Mouse (Mus musculus) forebrain, embryonic 15.5 days (tissue): ENCODE results near the gene Acr. TPM values are rescaled to one million over a fixed set of nuclear protein-coding genes. Genes with fewer than 3 reads are reported as not detected.
A peak's percentile ranks its signal among the peaks of the same experiment; 100 is the strongest.

ENCODE experiments used
- ATAC-seq: fragments of 200-750 bp; cut with Nextera tagmentation; replicated peaks from 2 replicates; pipeline ENCODE4 v1.8.0; 2017; ENCODE audit warnings: mild to moderate bottlenecking, moderate TSS enrichment, moderate library complexity
- H3K27ac ChIP-seq: fragments of 300-500 bp; sonication (generic); replicated peaks from 2 replicates; pipeline ENCODE4 v1.5.1; 2015; ENCODE audit warnings: mild to moderate bottlenecking, inconsistent platforms
- H3K27me3 ChIP-seq: fragments of 300-500 bp; sonication (generic); 2 replicates; pipeline ENCODE4 v1.6.1; 2015; ENCODE audit warnings: inconsistent platforms
- H3K36me3 ChIP-seq: fragments of 300-500 bp; sonication (generic); 2 replicates; pipeline ENCODE4 v1.6.1; 2015; ENCODE audit warnings: mild to moderate bottlenecking, inconsistent platforms
- H3K4me1 ChIP-seq: fragments of 300-500 bp; sonication (generic); 2 replicates; pipeline ENCODE4 v1.6.1; 2015; ENCODE audit warnings: inconsistent platforms
- H3K4me2 ChIP-seq: fragments of 300-500 bp; sonication (generic); replicated peaks from 2 replicates; pipeline ENCODE4 v1.6.1; 2015; ENCODE audit warnings: mild to moderate bottlenecking, inconsistent platforms
- H3K4me3 ChIP-seq: fragments of 300-500 bp; sonication (generic); 2 replicates; pipeline ENCODE4 v1.5.1; 2015; ENCODE audit warnings: mild to moderate bottlenecking, inconsistent platforms
- H3K9ac ChIP-seq: fragments of 300-500 bp; sonication (generic); replicated peaks from 2 replicates; pipeline ENCODE4 v1.6.1; 2015; ENCODE audit warnings: mild to moderate bottlenecking, inconsistent platforms
- H3K9me3 ChIP-seq: fragments of 300-500 bp; sonication (generic); 2 replicates; pipeline ENCODE4 v1.6.1; 2016; ENCODE audit warnings: inconsistent platforms
- WGBS: fragments of 180-500 bp; shearing (Covaris S2); methylation state at CpG from one replicate; pipeline ENCODE4 v1.1.7; 2015; ENCODE audit warnings: mixed read lengths; 5-methylcytosine and 5-hydroxymethylcytosine counted together
- polyA plus RNA-seq: library from polyadenylated mRNA; unstranded; fragments of >200 nt; fragmentation: Nextera tagmentation; extraction: Ambion mirVana; gene quantifications from 2 replicates; pipeline ENCODE4 v1.2.1, GENCODE M21; 2015

The Acr gene
- 1.6 and 1.7 TPM in 2 replicates for polyA plus RNA-seq

DNA sequence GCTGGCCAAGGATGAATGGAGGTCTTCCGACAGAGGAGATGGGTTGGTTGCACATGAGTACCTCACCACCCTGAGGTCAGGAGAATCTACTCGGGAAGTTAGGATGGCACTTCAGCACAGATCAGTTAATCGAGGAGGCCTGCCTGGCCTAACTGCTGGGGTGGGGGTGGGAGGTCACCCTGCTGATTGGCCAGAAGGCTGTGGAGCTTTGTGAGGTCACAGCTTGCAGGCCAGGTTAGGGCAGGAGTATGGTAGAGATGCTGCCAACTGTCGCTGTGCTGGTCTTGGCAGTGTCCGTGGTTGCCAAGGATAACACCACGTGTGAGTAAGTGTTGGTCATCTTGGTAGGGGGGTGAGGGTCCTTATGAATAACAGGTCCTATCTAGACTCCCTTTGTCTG is at the start of gene Acr:
Gene Acr, plus strand, starts transcription at position 213 of the 400 bp plus-strand sequence.
- no peak for ATAC-seq
- 90% methylated on average over 6 of the region's 6 CpGs for WGBS
- no peaks in the 10 kb centered on the region for H3K9me3 ChIP-seq

DNA sequence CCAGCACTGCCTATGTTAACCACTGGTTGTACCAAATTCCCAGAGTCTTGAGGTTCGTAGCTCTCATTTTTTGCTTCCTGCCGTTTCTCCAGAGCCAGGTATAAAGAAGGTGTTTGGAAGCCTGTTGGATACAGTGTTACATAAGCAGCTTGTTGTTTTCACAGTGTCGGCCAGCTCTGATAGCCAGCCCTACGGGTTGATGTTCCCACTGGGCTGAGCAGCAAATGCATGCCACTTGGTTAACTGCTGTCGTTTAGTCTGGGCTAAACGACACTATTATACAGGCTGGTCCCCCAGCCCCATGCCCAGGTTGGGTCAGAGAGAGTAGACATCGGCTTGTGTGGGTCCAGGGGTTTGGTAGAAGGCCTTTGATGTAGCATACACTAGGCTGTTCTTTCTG is 46.2 kb upstream of the Acr start:
- no peak overlapping the region for H3K27ac ChIP-seq
- no peaks in the 10 kb centered on the region for H3K36me3 ChIP-seq
- H3K9me3 ChIP-seq, result no peaks in the 10 kb centered on the region
- H3K4me2 ChIP-seq, result no peak overlapping the region
- no peak overlapping the region for H3K4me3 ChIP-seq
- ATAC-seq, result no peak
- 82% methylated on average over 7 of the region's 7 CpGs for WGBS
- no peak overlapping the region for H3K9ac ChIP-seq
- H3K4me1 ChIP-seq, result peaks cover 14% of the 10 kb centered on the region
- peaks cover 11% of the 10 kb centered on the region for H3K27me3 ChIP-seq

More for the DNA sequence above, at the start of gene Acr:
- no peaks in the 10 kb centered on the region for H3K4me1 ChIP-seq
- no peaks in the 10 kb centered on the region for H3K36me3 ChIP-seq
- no peaks in the 10 kb centered on the region for H3K27me3 ChIP-seq
- no peak within 1 kb of the TSS for H3K9ac ChIP-seq
- no peak within 1 kb of the TSS for H3K27ac ChIP-seq
- no peak within 1 kb of the TSS for H3K4me3 ChIP-seq
- H3K4me2 ChIP-seq, result no peak within 1 kb of the TSS

DNA sequence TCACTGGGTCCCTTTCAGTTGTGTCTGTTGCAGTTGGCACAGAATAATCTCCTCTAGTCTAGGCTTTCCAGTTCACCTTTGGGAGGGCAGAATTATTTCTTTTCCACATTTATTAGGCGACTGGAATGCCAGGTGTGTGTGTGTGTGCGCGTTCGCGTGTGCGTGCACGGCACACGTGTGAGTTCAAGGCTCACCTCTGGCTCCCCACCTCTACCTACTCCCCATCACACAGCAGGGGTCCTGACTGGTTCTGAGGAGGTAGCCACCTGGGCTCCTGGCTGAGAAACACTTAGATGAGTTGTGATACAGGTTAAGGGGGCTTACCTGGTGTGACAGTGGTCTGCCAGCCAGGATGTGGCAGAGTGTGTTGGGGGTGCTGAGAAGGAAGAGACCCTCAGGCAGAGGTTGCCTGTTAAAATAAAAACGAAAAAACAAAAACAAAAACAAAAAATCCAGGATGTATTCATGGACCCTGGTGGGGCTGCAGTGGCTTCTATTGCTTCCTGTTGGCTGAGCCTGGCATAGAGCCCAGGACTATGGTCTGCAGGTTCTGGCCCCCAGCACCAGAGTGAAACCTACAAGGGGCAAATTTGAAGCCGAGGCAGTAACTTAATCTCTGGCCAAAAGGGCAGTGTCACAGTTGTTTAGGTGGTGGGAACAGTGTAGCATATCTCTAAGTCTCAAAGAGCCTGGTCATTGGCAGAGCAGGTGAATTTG is 45.4 kb upstream of the Acr start:
- H3K27me3 ChIP-seq, result peaks cover 11% of the 10 kb centered on the region
- H3K4me3 ChIP-seq, result peak overlapping the region; percentile 69
- no peaks in the 10 kb centered on the region for H3K9me3 ChIP-seq
- 87% methylated on average over 10 of the region's 10 CpGs for WGBS
- H3K27ac ChIP-seq, result no peak overlapping the region
- H3K36me3 ChIP-seq, result no peaks in the 10 kb centered on the region
- H3K9ac ChIP-seq, result no peak overlapping the region
- ATAC-seq, result 0 out of 2 replicates have a peak, but pooled peaks have one; percentile 2
- peak overlapping the region; percentile 94 for H3K4me2 ChIP-seq
- H3K4me1 ChIP-seq, result peaks cover 14% of the 10 kb centered on the region

DNA sequence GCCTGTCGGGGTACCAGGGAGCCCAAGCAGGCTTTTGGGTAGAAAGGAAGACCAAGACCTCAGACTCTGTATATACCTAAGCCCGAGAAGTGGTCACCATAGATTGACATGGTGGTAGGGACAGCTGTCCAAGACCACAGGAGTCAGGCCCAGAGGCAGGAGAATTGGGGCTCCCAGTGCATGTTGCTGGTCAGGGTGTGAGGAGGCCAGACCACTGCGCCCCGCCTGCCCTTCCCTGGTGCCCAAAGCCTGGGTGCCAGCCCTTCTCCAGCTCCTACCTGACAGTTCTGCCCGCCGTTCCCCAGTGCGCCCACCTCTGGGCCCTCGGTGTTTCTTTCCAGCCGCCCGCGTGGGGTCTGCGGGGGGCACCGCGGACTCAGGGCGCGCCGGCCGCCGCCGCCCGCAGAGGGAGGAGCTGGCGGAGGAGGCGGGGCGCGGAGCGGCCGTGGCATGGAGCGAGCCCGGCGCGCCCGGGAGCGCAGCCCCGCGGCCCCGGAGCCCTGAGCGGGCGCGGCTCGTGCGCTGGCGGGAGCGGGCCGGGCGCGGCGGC is 44.8 kb upstream of the Acr start:
- 4% methylated on average over 31 of the region's 47 CpGs for WGBS
- peak; percentile 66 for ATAC-seq
- peak overlapping the region; percentile 43 for H3K9ac ChIP-seq

DNA sequence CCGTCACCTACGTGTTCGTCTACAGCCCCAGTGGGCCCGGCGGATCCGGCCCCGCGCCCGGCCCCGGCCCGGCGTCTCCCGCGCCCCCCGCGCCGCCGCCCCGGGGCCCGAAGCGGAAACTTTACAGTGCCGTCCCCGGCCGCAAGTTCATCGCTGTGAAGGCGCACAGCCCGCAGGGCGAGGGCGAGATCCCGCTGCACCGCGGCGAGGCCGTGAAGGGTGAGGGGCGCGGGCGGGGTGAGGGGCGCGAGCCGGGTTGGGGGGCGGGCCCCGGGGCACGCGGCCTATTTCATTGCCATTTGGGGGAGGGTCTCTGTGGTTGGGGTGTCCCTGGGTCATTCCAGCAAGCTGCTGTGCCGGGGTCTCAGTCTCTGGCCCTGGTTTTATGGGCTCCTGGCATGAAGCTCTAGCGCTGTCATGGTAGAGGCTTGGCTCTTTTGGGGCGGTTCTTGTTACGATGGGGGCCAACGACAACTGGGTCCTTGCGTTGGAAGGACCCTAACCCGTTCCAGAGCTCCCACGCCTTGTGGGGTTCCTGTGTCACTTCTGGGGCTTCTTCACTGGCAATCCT is 44.0 kb upstream of the Acr start:
- no peaks in the 10 kb centered on the region for H3K9me3 ChIP-seq
- H3K4me2 ChIP-seq, result peak overlapping the region; percentile 94
- no peaks in the 10 kb centered on the region for H3K36me3 ChIP-seq
- H3K9ac ChIP-seq, result peak overlapping the region; percentile 56
- H3K27ac ChIP-seq, result no peak overlapping the region
- peak; percentile 31; the same call in 1 of the 2 replicates for ATAC-seq
- 4% methylated on average over 50 of the region's 52 CpGs for WGBS
- H3K4me3 ChIP-seq, result peak overlapping the region; percentile 69
- H3K27me3 ChIP-seq, result peaks cover 11% of the 10 kb centered on the region
- H3K4me1 ChIP-seq, result peaks cover 14% of the 10 kb centered on the region

More for the DNA sequence above, 44.8 kb upstream of the Acr start:
- Histone ChIP-seq H3K27ac (no peak overlapping the region), H3K9me3 (no peaks in the 10 kb centered on the region), H3K27me3 (peaks cover 11% of the 10 kb centered on the region), H3K4me3 (peak overlapping the region; percentile 69), H3K4me2 (peak overlapping the region; percentile 94), H3K36me3 (no peaks in the 10 kb centered on the region), H3K4me1 (peaks cover 14% of the 10 kb centered on the region)

DNA sequence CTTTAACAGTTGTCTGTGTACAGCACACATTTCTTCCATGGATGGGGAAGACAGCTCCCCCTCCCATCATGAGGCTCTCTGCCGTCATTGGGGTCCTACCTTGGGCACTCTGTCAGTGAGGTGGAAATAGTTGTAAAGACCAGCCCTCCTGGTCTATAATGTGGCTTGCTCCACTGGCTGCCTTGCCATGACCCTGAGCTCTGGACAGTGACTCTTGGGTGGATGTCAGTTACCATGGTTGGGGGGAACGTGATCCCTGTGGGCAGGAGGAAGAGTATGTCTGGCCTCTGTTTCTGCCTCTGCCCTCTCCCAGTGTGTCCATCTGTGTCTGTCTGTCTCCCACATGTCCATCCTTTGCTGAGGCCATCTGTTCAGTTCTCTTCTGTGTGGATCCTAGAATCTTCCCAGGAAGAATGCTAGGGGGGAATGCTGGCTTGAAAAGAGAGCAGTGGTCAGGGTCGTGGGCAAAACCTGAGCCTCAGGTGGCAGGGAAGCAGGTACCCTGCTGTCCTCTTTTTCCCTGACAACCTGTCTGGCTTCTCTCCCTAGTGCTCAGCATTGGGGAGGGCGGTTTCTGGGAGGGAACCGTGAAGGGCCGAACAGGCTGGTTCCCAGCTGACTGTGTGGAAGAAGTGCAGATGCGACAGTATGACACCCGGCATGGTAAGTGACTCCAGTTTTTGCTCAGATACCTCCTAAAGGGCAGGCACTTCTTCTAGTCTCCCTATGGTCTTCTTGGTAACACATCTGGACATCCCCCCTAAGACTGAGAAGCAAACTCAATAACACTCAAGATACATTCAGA is 43.3 kb upstream of the Acr start:
- Histone ChIP-seq H3K4me1 (peaks cover 14% of the 10 kb centered on the region), H3K4me3 (peak overlapping the region; percentile 69), H3K4me2 (peak overlapping the region; percentile 94), H3K27ac (no peak overlapping the region), H3K27me3 (peaks cover 11% of the 10 kb centered on the region), H3K9ac (peak overlapping the region; percentile 56; the same call in 1 of the 2 replicates), H3K36me3 (no peaks in the 10 kb centered on the region), H3K9me3 (no peaks in the 10 kb centered on the region)
- ATAC-seq, result no peak
- 66% methylated on average over 8 of the region's 8 CpGs for WGBS

DNA sequence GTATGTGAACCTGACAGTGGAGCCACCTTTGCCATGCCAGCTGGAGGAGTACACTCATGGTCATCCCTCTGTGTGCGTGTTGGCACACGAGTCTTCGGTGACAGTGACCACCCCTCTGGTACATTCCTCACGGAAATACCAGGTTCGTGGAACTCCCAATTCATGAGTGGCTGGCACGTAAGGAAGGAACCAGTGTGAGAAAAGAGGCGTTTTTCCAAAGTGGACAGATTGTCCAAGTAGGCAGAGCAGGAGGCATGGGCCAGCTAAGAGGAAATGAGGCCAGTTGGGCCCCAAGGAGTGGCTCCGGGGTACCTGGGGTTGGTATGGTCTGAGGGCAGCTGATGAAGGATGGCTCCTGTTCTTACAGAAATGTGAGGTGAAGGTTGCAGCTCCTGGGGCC is 42.7 kb upstream of the Acr start:
- peaks cover 11% of the 10 kb centered on the region for H3K27me3 ChIP-seq
- no peak overlapping the region for H3K27ac ChIP-seq
- no peak overlapping the region for H3K4me3 ChIP-seq
- H3K4me1 ChIP-seq, result peaks cover 14% of the 10 kb centered on the region
- WGBS, result 94% methylated on average over 8 of the region's 8 CpGs
- no peak overlapping the region for H3K9ac ChIP-seq
- ATAC-seq, result no peak
- no peaks in the 10 kb centered on the region for H3K36me3 ChIP-seq
- no peak overlapping the region for H3K4me2 ChIP-seq
- H3K9me3 ChIP-seq, result no peaks in the 10 kb centered on the region

DNA sequence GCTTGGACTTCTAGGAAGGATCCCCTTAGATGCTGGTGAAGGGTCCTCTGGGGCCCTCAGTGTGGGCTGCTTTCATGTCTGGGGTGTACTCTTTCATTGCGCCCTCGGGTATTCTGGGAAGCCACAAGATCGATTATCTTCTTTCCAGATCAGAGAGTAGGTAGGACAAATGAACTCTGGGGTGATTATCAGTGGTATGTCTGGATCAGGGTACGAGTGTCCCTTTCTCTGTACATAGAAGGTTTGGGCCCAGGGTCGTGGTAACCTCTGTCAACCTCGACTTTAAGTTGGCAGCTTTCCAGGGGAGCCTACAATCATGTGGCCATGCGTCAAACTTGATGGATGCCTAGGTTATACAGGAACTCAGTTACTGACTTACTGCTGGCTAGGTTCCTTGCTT is 42.2 kb upstream of the Acr start:
- WGBS, result 87% methylated on average over 7 of the region's 7 CpGs
- no peak overlapping the region for H3K9ac ChIP-seq
- no peak overlapping the region for H3K27ac ChIP-seq
- no peaks in the 10 kb centered on the region for H3K9me3 ChIP-seq
- no peak overlapping the region for H3K4me3 ChIP-seq
- peaks cover 11% of the 10 kb centered on the region for H3K27me3 ChIP-seq
- H3K36me3 ChIP-seq, result no peaks in the 10 kb centered on the region
- H3K4me1 ChIP-seq, result peaks cover 14% of the 10 kb centered on the region
- ATAC-seq, result no peak
- H3K4me2 ChIP-seq, result no peak overlapping the region

DNA sequence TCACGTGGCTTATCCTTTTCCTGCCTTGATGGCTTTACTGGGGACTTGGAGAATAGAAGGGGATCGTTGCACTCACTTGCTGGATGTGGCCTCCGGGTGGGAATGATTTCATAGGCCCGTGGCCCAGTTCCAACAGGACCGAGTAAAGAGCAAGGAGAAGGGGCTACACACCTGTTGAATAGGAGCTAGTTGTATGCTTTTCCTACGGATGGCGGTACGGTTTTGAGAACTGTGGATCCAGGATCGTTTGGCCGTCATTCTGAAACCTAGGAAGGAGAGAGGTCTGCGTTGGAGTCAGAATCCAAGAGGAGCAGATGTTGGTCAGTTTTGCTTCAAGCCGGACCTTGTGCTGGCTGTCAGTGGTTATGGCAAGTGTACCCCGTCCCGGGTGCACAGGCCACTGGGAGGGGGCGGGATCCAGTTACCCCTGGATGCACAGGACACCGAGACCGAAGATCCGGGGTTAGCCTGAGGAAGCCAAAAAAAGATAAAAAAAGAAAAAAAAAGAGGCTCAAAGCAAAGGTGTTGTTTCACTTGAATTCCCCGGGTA is 41.3 kb upstream of the Acr start:
- 90% methylated on average over 19 of the region's 19 CpGs for WGBS
- no peak overlapping the region for H3K9ac ChIP-seq
- no peak overlapping the region for H3K4me2 ChIP-seq
- ATAC-seq, result no peak
- peaks cover 14% of the 10 kb centered on the region for H3K4me1 ChIP-seq
- H3K4me3 ChIP-seq, result no peak overlapping the region
- peaks cover 11% of the 10 kb centered on the region for H3K27me3 ChIP-seq
- no peak overlapping the region for H3K27ac ChIP-seq
- no peaks in the 10 kb centered on the region for H3K9me3 ChIP-seq
- no peaks in the 10 kb centered on the region for H3K36me3 ChIP-seq

DNA sequence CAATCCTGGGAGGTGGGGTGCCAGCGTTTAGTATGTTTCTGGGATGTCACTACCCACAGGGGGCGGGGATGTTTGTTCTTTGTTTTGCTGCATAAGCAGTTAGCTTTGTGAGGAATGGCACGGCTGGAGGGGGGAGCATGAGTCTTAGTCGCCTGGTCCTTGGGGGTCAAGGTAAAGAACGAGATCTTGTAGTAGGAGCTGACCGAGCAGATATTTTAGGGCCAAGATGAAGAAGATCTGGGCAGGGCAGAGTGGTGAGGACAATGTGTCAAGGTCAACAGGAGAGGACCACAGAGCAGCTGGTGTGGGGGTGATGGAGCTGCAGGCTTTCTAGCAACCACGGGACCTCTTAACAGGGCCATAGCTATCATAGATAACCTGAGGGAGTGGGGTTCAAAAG is 40.7 kb upstream of the Acr start:
- H3K9me3 ChIP-seq, result no peaks in the 10 kb centered on the region
- no peak overlapping the region for H3K27ac ChIP-seq
- peaks cover 11% of the 10 kb centered on the region for H3K27me3 ChIP-seq
- H3K4me2 ChIP-seq, result no peak overlapping the region
- no peak overlapping the region for H3K4me3 ChIP-seq
- H3K9ac ChIP-seq, result no peak overlapping the region
- no peaks in the 10 kb centered on the region for H3K36me3 ChIP-seq
- ATAC-seq, result no peak
- WGBS, result 80% methylated on average over 7 of the region's 7 CpGs
- H3K4me1 ChIP-seq, result peaks cover 19% of the 10 kb centered on the region

DNA sequence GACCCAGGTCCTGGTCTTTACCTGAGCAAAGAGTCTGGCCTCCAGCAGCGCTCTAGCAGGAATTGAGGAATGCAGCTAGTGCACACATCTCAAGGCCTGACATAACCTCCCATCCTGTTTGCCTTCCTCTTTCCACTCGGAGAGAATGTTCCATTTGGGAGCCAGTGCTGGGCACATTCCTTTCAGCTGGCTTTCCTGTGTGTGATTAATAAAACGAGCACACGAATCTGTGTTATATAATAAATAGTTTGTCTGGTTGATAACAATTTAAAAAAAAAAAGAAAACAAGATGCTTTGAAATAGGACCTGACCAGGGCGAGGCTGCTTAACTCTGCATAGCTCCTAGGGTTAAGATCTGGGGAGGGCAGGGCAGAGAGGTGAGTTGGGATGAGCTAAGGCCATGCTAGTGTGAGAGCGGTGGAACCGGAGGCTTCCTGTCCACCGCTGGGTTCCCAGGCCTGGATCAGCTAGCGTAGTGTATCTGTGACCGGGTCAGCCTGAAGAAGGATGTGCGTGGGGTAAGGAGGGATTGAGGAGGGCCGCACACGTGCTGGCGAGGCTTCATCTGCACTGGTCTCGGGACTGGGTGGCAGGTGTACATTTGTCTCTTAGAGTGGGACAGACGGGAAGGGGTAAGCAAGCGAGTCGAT is 39.8 kb upstream of the Acr start:
- Histone ChIP-seq H3K36me3 (no peaks in the 10 kb centered on the region), H3K9me3 (no peaks in the 10 kb centered on the region), H3K27me3 (peaks cover 5% of the 10 kb centered on the region; the same call in 1 of the 2 replicates), H3K9ac (no peak overlapping the region), H3K4me2 (no peak overlapping the region), H3K4me3 (no peak overlapping the region), H3K27ac (no peak overlapping the region), H3K4me1 (peaks cover 24% of the 10 kb centered on the region)
- ATAC-seq, result no peak
- 91% methylated on average over 18 of the region's 18 CpGs for WGBS
